Mouse (Mus musculus) embryonic fibroblast, embryonic 13.5 days (primary cell): Measurements from ENCODE around the gene Hip1r.

Experiments
- CTCF ChIP-seq: IDR thresholded peaks from 2 replicates; pipeline ENCODE4 v1.5.1; 2011; ENCODE audit warnings: mild to moderate bottlenecking, control low read depth, low read length, moderate library complexity, borderline replicate concordance; ENCODE audit not compliant: insufficient read depth
- POLR2A ChIP-seq: IDR thresholded peaks from 2 replicates; pipeline ENCODE4 v1.6.1; 2011; ENCODE audit warnings: low read depth, mild to moderate bottlenecking, control low read depth, low read length, moderate library complexity

DNA sequence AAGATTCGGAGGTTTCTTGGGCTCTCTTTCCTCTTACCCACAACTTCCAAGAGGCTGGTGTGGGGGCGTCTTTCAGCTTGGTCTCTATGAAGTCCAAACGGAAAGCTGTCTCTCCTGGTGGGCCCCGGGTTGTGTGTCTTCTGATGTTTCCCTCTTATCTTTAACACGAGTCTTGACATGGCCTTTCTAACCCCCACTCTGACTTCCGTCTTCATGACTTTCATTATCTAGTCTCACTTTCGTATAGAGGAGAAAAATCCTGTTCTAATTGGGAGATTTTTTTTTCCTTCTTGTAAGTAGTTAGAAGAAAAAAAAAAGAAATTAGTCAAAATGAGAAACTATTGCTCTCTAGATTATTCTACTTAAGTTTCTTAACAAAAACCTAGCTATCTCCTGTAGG lies 48.9 kb downstream of the Hip1r start:
- TF ChIP-seq CTCF: no peak
- no peak for TF ChIP-seq POLR2A
